Mouse (Mus musculus) kidney, postnatal 0 days (tissue): ENCODE results near the gene Pole4. TPM values are rescaled to one million over a fixed set of nuclear protein-coding genes. Genes with fewer than 3 reads are reported as not detected.
A peak's percentile ranks its signal among the peaks of the same experiment; 100 is the strongest.

Experiments used
- ATAC-seq: fragments of 200-750 bp; cut with Nextera tagmentation; replicated peaks from 2 replicates; pipeline ENCODE4 v1.8.0; 2017; ENCODE audit warnings: low read depth, moderate number of reproducible peaks, moderate TSS enrichment, moderate library complexity; ENCODE audit not compliant: low FRiP score
- DNase-seq: peaks from one replicate; pipeline ENCODE4 v3.0.0-alpha.2; 2016; ENCODE audit warnings: low spot score
- H3K27ac ChIP-seq: fragments of 300-500 bp; sonication (generic); 2 replicates; pipeline ENCODE4 v1.5.1; 2014; ENCODE audit warnings: mild to moderate bottlenecking
- H3K27me3 ChIP-seq: fragments of 300-500 bp; sonication (generic); 2 replicates; pipeline ENCODE4 v1.6.1; 2014; ENCODE audit warnings: low read length, mixed read lengths; ENCODE audit not compliant: insufficient read depth
- H3K36me3 ChIP-seq: fragments of 300-500 bp; sonication (generic); 2 replicates; pipeline ENCODE4 v1.6.1; 2014; ENCODE audit warnings: low read length, mixed read lengths; ENCODE audit not compliant: insufficient read depth
- H3K4me1 ChIP-seq: fragments of 300-500 bp; sonication (generic); replicated peaks from 2 replicates; pipeline ENCODE4 v1.6.1; 2014; ENCODE audit warnings: antibody characterized with exemption, low read length, mixed read lengths; ENCODE audit not compliant: insufficient read depth
- H3K4me2 ChIP-seq: fragments of 300-500 bp; sonication (generic); 2 replicates; pipeline ENCODE4 v1.6.1; 2014; ENCODE audit warnings: mild to moderate bottlenecking, low read length, moderate library complexity, mixed read lengths
- H3K4me3 ChIP-seq: fragments of 300-500 bp; sonication (generic); replicated peaks from 2 replicates; pipeline ENCODE4 v1.5.1; 2014; ENCODE audit warnings: low read depth, low read length
- H3K9ac ChIP-seq: fragments of 300-500 bp; sonication (generic); 2 replicates; pipeline ENCODE4 v1.6.1; 2014; ENCODE audit warnings: low read depth, low read length
- H3K9me3 ChIP-seq: fragments of 300-500 bp; sonication (generic); replicated peaks from 2 replicates; pipeline ENCODE4 v1.6.1; 2016; ENCODE audit warnings: low read length, inconsistent platforms, mixed read lengths
- CTCF ChIP-seq: IDR thresholded peaks from 2 replicates; pipeline ENCODE4 v1.5.1; 2016; ENCODE audit warnings: antibody characterized with exemption, low read depth, mild to moderate bottlenecking, moderate library complexity
- WGBS: fragments of 180-500 bp; shearing (Covaris S2); extraction: QIAGEN DNeasy Blood & Tissue Kit; methylation state at CpG from one replicate; pipeline ENCODE4 v1.1.7; 2014; 5-methylcytosine and 5-hydroxymethylcytosine counted together
- polyA plus RNA-seq: library from polyadenylated mRNA; unstranded; fragments of >200 nt; fragmentation: Nextera tagmentation; extraction: Ambion mirVana; gene quantifications from 2 replicates; pipeline ENCODE4 v1.2.1, GENCODE M21; 2015

Gene Pole4
- polyA plus RNA-seq: 117 and 123 TPM in 2 replicates

GRCm38 (mm10) chr6:82705221-82705620, at the start of gene Pole4:
Pole4 (minus strand) TSS chr6:82705365.
- DNase-seq (no peak), ATAC-seq (no peak)
- no peaks in the 10 kb centered on the region for H3K4me1 ChIP-seq
- H3K4me3 ChIP-seq: no peak within 1 kb of the TSS
- H3K27me3 ChIP-seq: no peaks in the 10 kb centered on the region
- no peaks in the 10 kb centered on the region for H3K9me3 ChIP-seq
- no peak within 1 kb of the TSS for H3K27ac ChIP-seq
- no peaks in the 10 kb centered on the region for H3K36me3 ChIP-seq
- no peak within 1 kb of the TSS for H3K9ac ChIP-seq
- no peak within 1 kb of the TSS for H3K4me2 ChIP-seq
- TF ChIP-seq CTCF: no peak
- 73% methylated on average over 5 of the region's 5 CpGs for WGBS

GRCm38 (mm10) chr6:82754769-82755168, 49.6 kb upstream of the Pole4 start:
- no peak overlapping the region for H3K9ac ChIP-seq
- H3K36me3 ChIP-seq: no peaks in the 10 kb centered on the region
- 88% methylated on average over 6 of the region's 6 CpGs for WGBS
- no peak overlapping the region for H3K4me2 ChIP-seq
- DNase-seq (no peak), ATAC-seq (no peak)
- 0 out of 2 replicates have a peak, but pooled peaks cover 3% of the 10 kb centered on the region for H3K4me1 ChIP-seq
- no peak overlapping the region for H3K4me3 ChIP-seq
- H3K27ac ChIP-seq: no peak overlapping the region
- TF ChIP-seq CTCF: no peak
- H3K27me3 ChIP-seq: no peaks in the 10 kb centered on the region
- H3K9me3 ChIP-seq: no peaks in the 10 kb centered on the region

- no peak for DNase-seq
- ATAC-seq: no peak
- Histone ChIP-seq H3K9ac (no peak overlapping the region), H3K9me3 (no peaks in the 10 kb centered on the region), H3K4me2 (no peak overlapping the region), H3K4me1 (0 out of 2 replicates have a peak, but pooled peaks cover 3% of the 10 kb centered on the region), H3K4me3 (no peak overlapping the region), H3K27ac (no peak overlapping the region), H3K27me3 (no peaks in the 10 kb centered on the region), H3K36me3 (no peaks in the 10 kb centered on the region)
- WGBS: 83% methylated on average over 14 of the region's 14 CpGs
- TF ChIP-seq CTCF: no peak; the same call in 1 of the 2 replicates
Measured at GRCm38 (mm10) chr6:82753638-82754361, 48.6 kb upstream of the Pole4 start.

GRCm38 (mm10) chr6:82753061-82753460, 47.9 kb upstream of the Pole4 start:
- WGBS: 39% methylated on average over 11 of the region's 11 CpGs
- Histone ChIP-seq H3K4me2 (no peak overlapping the region), H3K27me3 (no peaks in the 10 kb centered on the region), H3K9me3 (no peaks in the 10 kb centered on the region), H3K4me1 (0 out of 2 replicates have a peak, but pooled peaks cover 3% of the 10 kb centered on the region), H3K4me3 (no peak overlapping the region), H3K36me3 (no peaks in the 10 kb centered on the region), H3K27ac (no peak overlapping the region; the same call in 1 of the 2 replicates), H3K9ac (no peak overlapping the region)
- ATAC-seq (no peak), DNase-seq (peak; percentile 28)
- TF ChIP-seq CTCF: no peak

- Histone ChIP-seq H3K27me3 (no peaks in the 10 kb centered on the region), H3K27ac (no peak overlapping the region), H3K4me2 (no peak overlapping the region), H3K4me3 (no peak overlapping the region), H3K4me1 (0 out of 2 replicates have a peak, but pooled peaks cover 3% of the 10 kb centered on the region), H3K9ac (no peak overlapping the region), H3K36me3 (no peaks in the 10 kb centered on the region), H3K9me3 (no peaks in the 10 kb centered on the region)
- no peak for ATAC-seq
- WGBS: 96% methylated on average over 7 of the region's 7 CpGs
- no peak for DNase-seq
- no peak for TF ChIP-seq CTCF
Measured at GRCm38 (mm10) chr6:82751791-82752190, 46.6 kb upstream of the Pole4 start.

- WGBS: 70% methylated on average over 11 of the region's 11 CpGs
- H3K9me3 ChIP-seq: no peaks in the 10 kb centered on the region
Measured at GRCm38 (mm10) chr6:82751031-82751430, 45.9 kb upstream of the Pole4 start.

More at GRCm38 (mm10) chr6:82751031-82751430, 45.9 kb upstream of the Pole4 start:
- ATAC-seq (no peak), DNase-seq (no peak)
- Histone ChIP-seq H3K27me3 (no peaks in the 10 kb centered on the region), H3K4me1 (0 out of 2 replicates have a peak, but pooled peaks cover 3% of the 10 kb centered on the region), H3K4me3 (no peak overlapping the region), H3K36me3 (no peaks in the 10 kb centered on the region), H3K9ac (no peak overlapping the region), H3K27ac (no peak overlapping the region), H3K4me2 (no peak overlapping the region)
- TF ChIP-seq CTCF: no peak
